Mouse (Mus musculus) brown adipose tissue, adult 24 weeks (tissue): ENCODE data around the gene Prps2. TPM values are rescaled to one million over a fixed set of nuclear protein-coding genes. Genes with fewer than 3 reads are reported as not detected.
A peak's percentile ranks its signal among the peaks of the same experiment; 100 is the strongest.
"Not testable (repeated sequence)": the region's sequence is repeated elsewhere in the genome, so short reads cannot be mapped to it uniquely, and the experiment has no call there.

Source experiments
- H3K27ac ChIP-seq: fragments of 200-500 bp; replicated peaks from 2 replicates; pipeline ENCODE4 v1.5.1; 2012; ENCODE audit warnings: low read depth, mild to moderate bottlenecking, low read length
- H3K4me1 ChIP-seq: fragments of 200-500 bp; 2 replicates; pipeline ENCODE4 v1.6.1; 2012; ENCODE audit warnings: low read length, mixed read lengths; ENCODE audit not compliant: control insufficient read depth, insufficient read depth, insufficient read length
- H3K4me3 ChIP-seq: fragments of 200-500 bp; 2 replicates; pipeline ENCODE4 v1.5.1; 2012; ENCODE audit warnings: low read depth, mild to moderate bottlenecking, low read length, moderate library complexity; ENCODE audit not compliant: insufficient read depth
- polyA plus RNA-seq: library from polyadenylated mRNA; stranded (reverse); fragments of >200 nt; gene quantifications from 2 replicates; pipeline ENCODE4 v1.2.4, GENCODE M21; 2012; ENCODE audit not compliant: missing spikeins, insufficient read depth, insufficient read length

Prps2 gene
- polyA plus RNA-seq = 3.1 and 3.3 TPM in 2 replicates

- peak within 1 kb of the TSS; percentile 46; the same call in 1 of the 2 replicates for H3K27ac ChIP-seq
- H3K4me1 ChIP-seq = no peaks in the 10 kb centered on the region
- peak within 1 kb of the TSS; percentile 81 for H3K4me3 ChIP-seq
These were observed at the start of gene Prps2 for GRCm38 (mm10) chrX:167382047-167382853. Gene Prps2 (minus strand): TSS chrX:167382749.

DNA sequence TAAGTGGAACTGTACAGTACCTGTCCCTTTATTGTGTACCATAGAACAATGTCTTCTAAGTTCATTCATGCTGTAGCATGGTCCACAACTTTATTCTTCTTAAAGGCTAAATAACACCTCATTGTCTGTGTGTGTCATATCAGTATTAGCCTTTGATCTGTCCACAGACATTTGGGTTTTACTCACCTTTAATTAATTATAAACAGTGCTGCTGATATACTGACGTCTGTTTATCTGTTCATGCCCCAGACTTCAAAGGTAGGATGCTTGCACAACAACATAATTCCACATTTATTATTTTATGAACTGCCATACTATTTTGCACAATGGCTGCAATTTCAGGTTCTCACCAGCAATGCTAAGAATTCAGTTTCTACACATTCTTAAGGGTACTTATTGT is 35.1 kb upstream of the Prps2 start:
- H3K4me3 ChIP-seq = no peak overlapping the region
- H3K27ac ChIP-seq = no peak overlapping the region
- H3K4me1 ChIP-seq = no peaks in the 10 kb centered on the region

- Histone ChIP-seq H3K27ac (no peak overlapping the region), H3K4me3 (no peak overlapping the region), H3K4me1 (no peaks in the 10 kb centered on the region)
These were observed 12.4 kb upstream of the Prps2 start for GRCm38 (mm10) chrX:167394940-167395339.

DNA sequence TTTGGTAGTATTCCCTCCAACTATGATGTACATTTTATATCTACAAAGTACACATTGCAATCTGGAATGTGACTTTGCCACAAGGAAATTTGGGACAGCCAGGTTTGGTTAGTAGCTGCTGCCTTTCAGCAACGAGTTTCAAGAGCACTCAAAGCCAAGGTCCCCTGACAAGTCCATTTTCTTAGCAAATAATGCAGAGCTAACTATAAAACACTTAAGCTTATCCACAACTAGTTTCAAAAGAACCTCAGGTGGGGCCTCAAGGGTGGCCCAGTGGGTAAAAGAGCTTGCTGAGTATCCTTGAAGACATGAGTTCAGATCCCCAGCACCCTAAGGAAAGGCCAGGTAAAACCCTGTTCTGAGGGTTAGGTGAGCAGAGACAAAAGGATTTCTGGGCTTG is 4.1 kb upstream of the Prps2 start:
- no peaks in the 10 kb centered on the region for H3K4me1 ChIP-seq
- H3K27ac ChIP-seq = no peak overlapping the region
- no peak overlapping the region for H3K4me3 ChIP-seq

- Histone ChIP-seq H3K4me3 (peak overlapping the region; percentile 81), H3K27ac (no peak overlapping the region)
These were observed 271 bp upstream of the Prps2 start for GRCm38 (mm10) chrX:167382854-167383186.

DNA sequence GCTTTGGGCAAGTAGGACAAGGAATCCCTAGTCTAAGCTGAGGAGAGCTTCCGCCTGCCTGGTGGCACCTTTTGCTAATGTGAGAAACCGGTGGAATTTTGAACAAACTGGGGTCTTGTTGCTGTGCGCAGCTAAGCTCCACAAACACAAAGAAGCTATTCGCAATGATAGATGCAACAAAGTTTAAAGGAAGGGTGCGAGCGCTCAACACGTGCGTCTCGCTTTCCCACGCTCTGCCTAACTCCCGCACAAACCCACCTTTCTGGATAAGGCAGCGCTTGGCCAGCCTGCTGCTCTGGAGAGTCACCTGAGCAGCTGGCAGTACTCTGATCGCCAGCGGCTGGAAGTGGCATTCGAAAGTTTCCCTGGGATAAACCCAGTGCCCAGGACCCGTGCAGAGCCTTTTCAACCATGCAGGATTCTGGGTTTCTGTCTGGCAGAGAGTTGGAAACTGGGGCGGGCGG is 934 bp downstream of the Prps2 start:
- Histone ChIP-seq H3K27ac (no peak overlapping the region), H3K4me1 (no peaks in the 10 kb centered on the region), H3K4me3 (peak overlapping the region; percentile 81)

More at GRCm38 (mm10) chrX:167382854-167383186, 271 bp upstream of the Prps2 start:
- no peaks in the 10 kb centered on the region for H3K4me1 ChIP-seq

- Histone ChIP-seq H3K27ac (no peak overlapping the region), H3K4me3 (no peak overlapping the region), H3K4me1 (no peaks in the 10 kb centered on the region)
These were observed 2.5 kb downstream of the Prps2 start for GRCm38 (mm10) chrX:167380073-167380472.

- not testable (repeated sequence) for H3K4me3 ChIP-seq, H3K27ac ChIP-seq, H3K4me1 ChIP-seq
These were observed 21.3 kb downstream of the Prps2 start for GRCm38 (mm10) chrX:167361231-167361630.

DNA sequence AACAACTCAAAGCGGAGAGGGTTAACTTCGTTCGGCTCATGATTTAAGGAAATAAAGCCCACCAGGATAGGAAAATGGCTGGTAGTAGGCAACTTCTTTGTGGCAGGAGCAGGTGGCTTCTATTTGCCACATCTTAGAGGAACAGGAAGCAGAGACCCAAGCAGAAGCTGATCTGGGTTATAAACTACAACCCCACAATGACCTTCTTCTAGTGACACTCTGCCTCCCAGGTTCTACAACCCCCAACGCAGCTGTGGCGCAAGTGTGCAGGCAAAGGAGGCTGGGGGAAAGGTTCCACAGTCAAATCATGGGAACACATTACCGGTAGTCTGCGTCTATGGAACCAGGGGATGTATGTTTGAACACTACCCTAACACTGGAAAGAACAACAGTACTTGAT is 22.8 kb downstream of the Prps2 start:
- no peaks in the 10 kb centered on the region for H3K4me1 ChIP-seq
- no peak overlapping the region for H3K4me3 ChIP-seq
- H3K27ac ChIP-seq = no peak overlapping the region

DNA sequence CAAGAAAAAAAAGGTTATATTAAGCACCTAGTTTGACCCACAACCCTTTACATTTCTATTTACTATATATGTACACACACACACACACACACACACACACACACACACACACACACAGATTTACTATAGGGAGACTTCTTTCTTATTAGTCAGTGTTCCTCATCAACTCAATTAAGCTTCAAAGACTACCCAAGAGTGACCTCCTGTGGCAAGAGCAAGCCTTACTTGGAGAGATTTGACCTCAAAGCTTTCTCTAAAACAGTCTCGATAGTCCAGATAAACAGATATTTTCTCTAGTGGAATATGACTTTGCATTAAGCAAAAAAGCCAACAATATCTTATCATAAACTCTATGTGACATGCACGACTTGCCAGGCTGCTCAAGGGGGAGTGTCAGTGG is 25.1 kb downstream of the Prps2 start:
- Histone ChIP-seq H3K4me1 (no peaks in the 10 kb centered on the region), H3K4me3 (no peak overlapping the region), H3K27ac (no peak overlapping the region)

GRCm38 (mm10) chrX:167355965-167356364 is 26.6 kb downstream of the Prps2 start:
- H3K4me3 ChIP-seq = no peak overlapping the region
- H3K4me1 ChIP-seq = no peaks in the 10 kb centered on the region
- no peak overlapping the region for H3K27ac ChIP-seq

- Histone ChIP-seq H3K4me1 (no peaks in the 10 kb centered on the region), H3K27ac (no peak overlapping the region)
These were observed 28.9 kb downstream of the Prps2 start for GRCm38 (mm10) chrX:167353617-167354016.

DNA sequence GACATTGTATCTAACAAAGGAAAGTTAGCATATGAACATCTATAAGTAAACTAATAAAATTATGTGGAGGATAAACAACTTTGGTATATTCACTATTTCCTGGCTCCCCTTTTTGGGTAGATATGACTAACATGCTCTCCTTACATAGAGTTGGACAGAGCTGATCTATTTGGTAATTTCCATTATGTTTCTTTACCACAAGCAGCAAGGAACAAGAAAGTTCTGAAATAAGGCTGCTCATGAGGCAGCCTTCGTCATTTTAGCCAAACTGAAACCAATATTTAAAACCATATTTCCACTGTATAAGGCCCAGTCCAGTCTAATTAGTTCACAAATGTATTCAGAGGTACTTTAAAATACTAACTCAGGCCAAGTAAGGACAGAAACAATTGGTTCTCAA is 36.1 kb downstream of the Prps2 start:
- Histone ChIP-seq H3K4me1 (no peaks in the 10 kb centered on the region), H3K27ac (no peak overlapping the region), H3K4me3 (no peak overlapping the region)

More at GRCm38 (mm10) chrX:167353617-167354016, 28.9 kb downstream of the Prps2 start:
- no peak overlapping the region for H3K4me3 ChIP-seq

DNA sequence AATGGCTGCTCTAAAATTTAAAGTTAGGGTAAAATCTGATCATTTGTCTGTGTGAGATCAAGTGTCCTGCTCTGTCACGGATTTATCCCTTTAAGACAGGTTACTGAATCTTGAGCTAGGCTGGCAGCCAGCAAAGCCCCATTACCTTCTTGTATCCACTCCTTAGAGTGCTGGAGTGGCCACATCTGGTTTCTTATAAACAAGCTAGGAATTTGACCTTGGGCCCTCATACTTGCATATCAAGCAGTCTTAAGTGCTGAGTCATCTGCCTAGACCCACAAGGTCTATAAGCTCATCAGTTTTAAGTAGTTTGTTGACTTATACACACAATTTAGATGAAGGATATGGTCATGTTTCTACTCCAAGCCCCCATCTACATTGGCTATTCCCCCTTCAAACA is 38.2 kb downstream of the Prps2 start:
- no peaks in the 10 kb centered on the region for H3K4me1 ChIP-seq
- no peak overlapping the region for H3K4me3 ChIP-seq
- H3K27ac ChIP-seq = no peak overlapping the region

- no peaks in the 10 kb centered on the region for H3K4me1 ChIP-seq
- no peak overlapping the region for H3K27ac ChIP-seq
- no peak overlapping the region for H3K4me3 ChIP-seq
These were observed 40.7 kb downstream of the Prps2 start for GRCm38 (mm10) chrX:167341811-167342210.

- no peak overlapping the region for H3K27ac ChIP-seq
- no peaks in the 10 kb centered on the region for H3K4me1 ChIP-seq
- H3K4me3 ChIP-seq = no peak overlapping the region
These were observed 42.4 kb downstream of the Prps2 start for GRCm38 (mm10) chrX:167340190-167340589.
